Mouse (Mus musculus) hindlimb bud, embryonic 11.5 days (tissue): ENCODE measurements around the gene Skap1.
"Not testable (repeated sequence)": the region's sequence is repeated elsewhere in the genome, so short reads cannot be mapped to it uniquely, and the experiment has no call there.

ENCODE experiments used
- DNase-seq: peaks from one replicate; pipeline ENCODE4 v3.0.0-alpha.2; 2012; ENCODE audit warnings: low read depth, low spot score; ENCODE audit errors: extremely low spot score

Skap1 gene

DNA sequence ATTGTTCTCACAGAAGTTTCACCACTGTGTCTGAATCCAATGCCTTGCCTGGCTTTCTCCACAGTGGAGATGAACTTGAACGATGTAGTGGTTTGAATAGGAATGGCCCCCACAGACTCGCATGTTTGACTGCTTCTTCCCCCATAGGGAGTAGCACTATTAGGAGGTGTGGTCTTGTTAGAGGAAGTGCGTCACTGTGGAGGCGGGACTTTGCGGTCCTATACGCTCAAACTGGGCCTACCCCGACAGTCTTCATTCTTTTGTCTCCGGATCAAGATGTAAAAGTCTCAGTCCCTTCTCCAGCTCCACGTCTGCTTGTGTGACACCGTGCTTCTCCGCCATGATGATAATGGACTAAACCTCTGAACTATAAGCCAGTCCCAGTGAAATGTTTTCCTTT lies 229.0 kb downstream of the Skap1 start:
- no peak for DNase-seq

GRCm38 (mm10) chr11:96694774-96695173 lies 230.4 kb downstream of the Skap1 start:
- no peak for DNase-seq

DNA sequence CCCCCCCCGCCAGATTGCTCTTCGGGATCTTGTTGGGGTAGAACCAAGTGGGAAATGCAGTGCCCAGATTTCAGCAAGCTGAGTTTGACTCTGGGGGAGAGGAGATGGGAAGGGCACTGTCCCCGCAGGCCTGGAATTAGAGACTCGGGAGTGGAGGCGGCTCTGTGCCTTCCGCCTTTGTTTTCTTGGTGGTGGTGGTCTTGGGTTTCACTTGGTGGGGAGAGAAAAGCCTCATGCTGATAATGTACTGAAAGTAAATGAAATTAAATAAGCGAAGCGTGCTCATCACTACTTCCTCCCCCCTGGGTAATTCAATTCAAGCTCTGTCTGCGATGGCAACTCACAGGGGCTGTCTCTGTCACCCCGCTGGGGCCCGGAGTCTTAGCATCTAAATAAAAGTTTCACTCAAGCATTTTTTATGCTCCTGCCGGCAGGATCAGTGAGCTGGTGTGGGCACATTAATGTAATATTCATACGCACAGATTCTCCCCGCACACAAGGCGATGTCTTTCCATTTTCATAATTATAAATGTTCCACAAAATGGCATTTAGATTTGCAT lies 231.9 kb downstream of the Skap1 start:
- DNase-seq: no peak

DNA sequence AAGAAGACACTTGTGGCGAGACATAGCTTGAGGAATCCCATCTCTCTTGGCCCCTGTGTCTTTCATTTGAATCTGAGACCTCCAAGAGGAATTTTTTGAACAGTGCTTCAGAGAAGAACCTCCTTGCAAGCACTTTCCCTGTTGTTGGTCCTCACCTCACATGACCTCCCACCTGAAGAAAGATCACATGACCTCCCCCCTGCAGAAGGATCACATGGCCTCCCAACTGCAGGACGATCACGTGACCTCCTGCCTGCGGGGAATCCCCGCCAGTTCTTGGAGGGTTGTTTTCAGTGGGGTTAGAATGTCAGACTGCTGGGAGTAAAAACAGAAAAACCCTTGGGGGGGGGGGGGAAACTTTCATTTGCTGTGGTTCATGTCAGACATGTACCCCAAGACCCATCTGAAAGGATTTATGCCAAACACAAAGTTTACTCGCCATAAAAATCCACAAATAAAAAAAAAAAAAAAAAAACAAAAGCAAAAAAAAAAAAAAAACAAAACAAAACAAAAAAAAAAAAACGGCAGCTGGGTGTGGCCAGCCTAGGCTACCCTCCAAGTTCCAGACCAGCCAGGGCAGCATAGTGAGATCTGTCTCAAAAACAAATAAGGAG lies 232.6 kb downstream of the Skap1 start:
- DNase-seq: no peak

DNA sequence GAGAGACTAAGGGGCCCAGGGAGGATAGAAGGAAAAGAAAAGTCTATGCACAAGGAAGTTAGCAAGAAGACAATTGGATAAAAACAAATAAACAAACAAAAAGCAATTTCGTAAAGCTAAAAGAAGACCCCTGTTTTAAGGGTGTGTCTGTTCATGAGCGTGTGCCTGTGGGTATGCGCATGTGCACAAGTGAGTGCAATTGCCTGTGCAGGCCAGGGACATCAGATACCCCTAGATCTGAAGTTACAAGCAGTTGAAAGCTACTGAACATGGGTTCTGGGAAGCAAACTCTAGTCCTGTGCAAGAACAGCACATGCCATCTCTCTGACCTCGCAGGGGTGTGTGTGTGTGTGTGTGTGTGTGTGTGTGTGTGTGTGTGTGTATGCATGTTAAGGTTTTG lies 233.1 kb downstream of the Skap1 start:
- no peak for DNase-seq

DNA sequence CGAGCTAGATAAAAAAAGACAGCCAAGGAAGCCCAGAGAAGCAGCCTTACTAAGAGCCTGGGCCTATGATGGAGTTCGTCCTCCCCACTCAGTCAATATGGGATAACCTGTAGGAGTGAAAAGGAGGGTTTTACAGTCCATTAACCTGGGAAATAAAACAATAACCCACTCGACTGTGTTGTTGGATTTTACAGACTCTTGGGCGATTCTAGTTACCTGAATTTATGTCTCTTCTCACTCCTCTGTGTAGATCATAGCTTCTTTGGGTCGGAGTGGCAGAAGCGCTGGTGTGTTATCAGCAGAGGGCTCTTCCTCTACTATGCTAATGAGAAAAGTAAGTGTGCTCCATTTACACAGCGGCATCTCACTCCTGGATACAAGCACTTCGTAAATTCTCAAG lies 239.4 kb downstream of the Skap1 start:
- no peak for DNase-seq

GRCm38 (mm10) chr11:96711268-96711667 lies 246.9 kb downstream of the Skap1 start:
- no peak for DNase-seq

DNA sequence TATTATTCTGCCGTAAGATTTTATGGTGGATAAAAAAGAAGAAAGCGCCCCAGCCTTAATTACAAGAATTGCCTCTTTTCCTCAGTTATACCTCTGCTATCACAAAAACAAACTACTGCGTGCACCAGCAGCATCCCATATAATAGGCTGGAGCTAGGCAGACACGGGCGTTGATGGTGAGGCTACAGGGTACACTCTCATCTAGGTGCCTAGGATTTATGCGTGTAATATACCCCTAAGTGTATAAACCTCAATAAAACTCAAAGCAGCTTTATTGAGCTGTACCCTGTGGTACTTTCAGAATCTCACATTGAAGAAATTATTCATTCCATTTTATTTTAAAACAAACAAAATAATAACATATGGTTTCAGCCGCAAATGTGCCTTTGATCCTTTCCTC lies 247.3 kb downstream of the Skap1 start:
- no peak for DNase-seq

DNA sequence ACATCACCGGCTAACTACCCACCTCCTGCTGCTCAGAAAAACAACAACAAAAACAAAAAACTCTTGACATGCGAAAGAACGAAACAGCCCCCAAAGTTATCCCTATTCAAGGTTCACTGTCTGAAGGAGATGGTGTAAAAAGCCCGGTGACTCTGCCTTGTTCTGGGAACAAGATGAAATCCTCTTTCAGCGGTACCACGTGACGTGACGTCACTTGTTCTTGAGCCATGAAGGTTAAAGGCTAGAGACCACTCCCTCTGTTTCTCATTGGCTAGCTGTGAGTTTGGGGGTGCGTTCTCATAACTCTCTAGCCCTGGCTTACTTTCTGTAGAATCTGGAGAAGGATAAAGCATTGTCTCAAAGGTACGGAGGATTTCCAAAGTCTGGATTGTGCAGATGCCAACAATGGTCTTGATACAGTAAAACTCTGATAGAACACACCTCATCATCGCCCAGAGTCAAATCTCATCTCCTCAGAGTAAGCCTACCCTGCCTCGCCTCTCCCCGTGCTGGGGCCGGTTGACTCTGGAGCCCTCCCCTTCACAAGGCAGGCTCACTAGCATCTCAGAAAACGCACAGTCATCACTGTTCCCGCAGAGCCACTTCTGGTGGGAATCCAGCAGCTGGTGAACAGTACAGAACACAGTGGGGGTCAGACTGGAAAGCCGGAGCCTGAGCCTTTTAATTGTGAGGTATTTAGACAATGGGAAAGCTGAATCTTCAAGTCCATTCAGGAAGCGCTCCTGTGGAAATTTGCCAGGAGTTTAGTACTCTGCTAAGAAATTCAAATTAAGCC lies 249.0 kb downstream of the Skap1 start:
- no peak for DNase-seq

GRCm38 (mm10) chr11:96714011-96714410 lies 249.6 kb downstream of the Skap1 start:
- DNase-seq: no peak

- DNase-seq: not testable (repeated sequence)
These were observed 250.8 kb downstream of the Skap1 start for GRCm38 (mm10) chr11:96715168-96715567.

- DNase-seq: no peak
These were observed 254.2 kb downstream of the Skap1 start for GRCm38 (mm10) chr11:96718609-96719008.

- DNase-seq: no peak
These were observed 261.4 kb downstream of the Skap1 start for GRCm38 (mm10) chr11:96725833-96726232.

DNA sequence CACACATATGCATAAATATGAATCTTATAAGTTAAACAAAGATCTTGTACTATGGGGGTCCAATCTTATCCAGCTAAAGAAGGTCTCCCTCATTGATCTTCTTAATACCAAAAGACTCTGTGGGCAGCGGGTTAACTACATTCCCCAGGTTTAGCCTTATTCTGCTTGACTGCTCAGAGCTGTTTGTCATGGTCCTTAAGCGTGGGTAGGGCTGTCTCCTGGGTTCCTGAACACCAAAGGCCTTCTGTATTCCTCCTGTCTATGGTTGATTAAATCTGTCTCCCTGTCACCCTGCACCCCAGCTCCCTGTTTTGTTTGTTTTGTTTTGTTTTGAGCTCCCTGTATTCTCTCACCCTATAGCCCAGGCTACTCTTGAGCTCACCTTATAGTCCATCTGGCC lies 264.2 kb downstream of the Skap1 start:
- DNase-seq: no peak

DNA sequence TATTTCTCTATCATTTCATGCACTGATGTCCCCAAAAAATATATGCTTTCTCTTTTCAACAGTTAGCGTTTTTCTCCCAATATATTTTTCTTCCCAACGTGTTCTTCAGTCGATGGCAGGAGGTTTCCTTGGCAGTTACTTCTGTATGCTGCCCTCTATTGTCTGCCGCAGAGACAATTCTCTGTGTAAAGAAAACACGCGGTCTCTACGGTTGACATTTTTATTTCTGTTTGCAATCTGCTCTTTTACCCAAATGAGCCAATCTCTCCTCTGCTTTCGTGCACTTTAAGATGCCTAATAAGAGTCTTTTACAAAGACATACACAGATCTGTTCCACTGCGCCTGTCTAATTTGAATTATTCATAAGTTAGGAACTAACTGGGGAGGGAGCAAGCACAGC lies 265.1 kb downstream of the Skap1 start:
- no peak for DNase-seq

DNA sequence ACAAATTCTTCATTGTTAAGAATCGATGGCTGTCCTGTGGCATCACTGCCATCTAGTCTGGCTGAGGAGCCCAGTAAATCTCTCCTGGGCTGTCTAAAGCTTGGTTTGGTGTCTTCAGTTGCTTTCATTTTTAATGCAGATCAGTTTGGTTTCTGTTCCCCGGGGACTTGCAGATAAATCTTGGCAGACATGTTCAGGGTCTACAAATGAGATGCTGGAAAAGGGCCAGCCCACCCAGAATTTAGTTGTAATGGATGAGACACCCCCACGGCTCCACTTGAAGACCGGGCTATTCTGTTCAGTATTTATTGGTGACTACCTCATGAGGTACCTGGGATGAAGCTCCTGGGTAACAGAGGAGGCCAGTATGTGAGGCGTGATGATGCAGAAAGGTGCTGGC lies 265.9 kb downstream of the Skap1 start:
- no peak for DNase-seq

GRCm38 (mm10) chr11:96732657-96733056 lies 268.3 kb downstream of the Skap1 start:
- DNase-seq: no peak

DNA sequence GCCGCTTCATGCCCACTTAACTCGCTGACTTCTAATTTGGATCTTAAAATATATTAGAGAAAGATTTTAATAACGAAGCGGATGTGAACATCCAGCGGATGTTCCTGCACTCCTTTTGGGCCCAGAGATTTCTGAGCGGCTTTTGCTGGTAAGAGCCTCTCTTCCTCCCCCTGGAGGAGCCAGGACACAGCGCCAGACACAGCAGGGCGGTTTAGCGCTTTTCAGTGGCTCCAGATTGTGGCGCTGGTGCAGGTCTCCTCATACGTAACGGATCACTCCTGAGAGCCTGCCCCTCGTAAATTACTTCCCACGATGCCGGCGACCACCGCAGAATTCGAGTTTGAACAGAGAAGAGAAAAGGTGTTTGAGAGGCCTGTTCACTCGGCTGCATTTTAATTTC lies 271.5 kb downstream of the Skap1 start:
- peak; percentile 22 for DNase-seq

DNA sequence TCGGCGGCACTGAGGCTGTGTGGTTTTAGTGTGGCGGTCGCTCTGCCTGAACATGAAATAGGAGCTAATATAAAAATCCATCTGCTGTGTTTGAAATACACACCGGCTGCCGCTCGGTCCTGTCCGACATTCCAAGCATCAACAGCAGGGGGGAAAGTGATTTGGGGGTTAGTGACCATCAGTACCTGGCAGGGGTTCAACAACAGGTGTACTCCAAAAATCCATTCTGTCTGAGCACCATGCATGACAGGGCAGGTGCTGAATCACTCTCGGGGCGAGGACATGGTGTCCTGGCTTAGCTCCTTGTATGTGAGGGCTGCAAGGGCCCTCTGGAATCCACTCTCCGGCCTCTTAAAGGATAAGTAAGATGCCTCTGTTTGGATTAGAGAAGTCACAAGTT lies 272.0 kb downstream of the Skap1 start:
- DNase-seq: no peak

DNA sequence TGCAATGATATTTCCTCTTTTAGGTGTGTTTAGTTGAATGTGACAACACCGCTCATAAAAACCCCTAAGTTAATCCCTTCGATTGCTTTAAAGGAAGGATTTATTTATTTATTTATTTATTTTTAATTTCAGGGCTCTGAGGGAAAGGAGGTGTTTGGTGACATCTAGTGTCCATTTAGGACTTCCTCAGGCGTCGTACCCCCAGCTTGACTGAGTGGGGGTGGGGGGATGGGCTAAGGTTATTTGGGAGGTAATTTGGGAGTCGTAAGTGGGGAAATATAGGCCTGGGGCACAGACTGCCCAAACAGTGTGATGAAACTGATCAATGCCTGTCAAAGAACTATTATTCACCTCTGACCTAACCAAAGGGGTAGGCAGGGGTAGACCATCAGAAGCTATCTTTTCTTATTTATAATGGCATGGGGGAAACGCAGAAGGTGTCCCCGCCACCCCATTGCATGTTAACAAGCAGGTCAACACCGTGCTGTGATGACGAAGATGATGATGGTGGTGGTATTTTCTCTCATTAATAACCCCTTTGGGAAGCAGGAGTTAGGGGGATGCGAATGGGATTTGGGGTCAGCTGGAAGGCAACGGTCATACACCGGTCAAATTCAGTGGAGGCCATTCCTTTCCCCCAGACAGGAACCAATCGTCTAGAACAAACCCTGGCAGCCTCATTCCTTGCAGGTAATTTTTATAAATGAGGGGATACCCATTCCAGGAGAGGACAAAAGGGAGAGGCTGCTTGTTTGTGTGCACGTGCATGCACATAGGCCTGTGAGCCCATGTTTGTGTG lies 273.5 kb downstream of the Skap1 start:
- no peak for DNase-seq

DNA sequence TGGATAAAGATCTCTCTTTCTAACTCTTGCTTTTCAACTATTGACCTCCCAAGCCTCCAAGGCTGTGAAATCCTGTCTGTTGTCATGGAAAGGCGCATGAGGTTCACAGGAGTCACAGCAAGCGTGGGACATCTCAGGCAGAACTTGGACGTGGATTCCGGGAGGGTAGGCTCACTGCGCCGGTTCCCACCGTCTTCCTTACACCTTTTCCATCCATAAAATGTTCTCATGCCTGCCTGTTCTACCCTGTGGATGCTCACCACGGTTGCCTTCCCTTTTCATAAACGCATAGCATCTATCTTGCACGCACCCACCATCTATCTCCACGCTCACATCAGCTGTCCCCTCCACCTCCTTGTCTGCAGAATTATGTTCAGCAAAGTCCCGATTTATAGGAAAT lies 276.4 kb downstream of the Skap1 start:
- no peak for DNase-seq

- DNase-seq: no peak
These were observed 277.6 kb downstream of the Skap1 start for GRCm38 (mm10) chr11:96741995-96742394.
